Mouse (Mus musculus) heart, embryonic 13.5 days (tissue): Measurements from ENCODE around the gene Zdhhc5. TPM values are rescaled to one million over a fixed set of nuclear protein-coding genes. Genes with fewer than 3 reads are reported as not detected.

ENCODE experiments used
- ATAC-seq: fragments of 200-750 bp; cut with Nextera tagmentation; 2 replicates; pipeline ENCODE4 v1.8.0; 2017; ENCODE audit warnings: moderate TSS enrichment; ENCODE audit not compliant: insufficient number of reproducible peaks, low FRiP score, low TSS enrichment; ENCODE audit errors: extremely low read depth
- H3K27ac ChIP-seq: fragments of 300-500 bp; sonication (generic); replicated peaks from 2 replicates; pipeline ENCODE4 v1.5.1; 2015; ENCODE audit warnings: moderate library complexity, mild to moderate bottlenecking, inconsistent platforms
- H3K27me3 ChIP-seq: fragments of 300-500 bp; sonication (generic); replicated peaks from 2 replicates; pipeline ENCODE4 v1.6.1; 2015; ENCODE audit warnings: mild to moderate bottlenecking, inconsistent platforms
- H3K36me3 ChIP-seq: fragments of 300-500 bp; sonication (generic); 2 replicates; pipeline ENCODE4 v1.6.1; 2015; ENCODE audit warnings: mild to moderate bottlenecking, inconsistent platforms
- H3K4me1 ChIP-seq: fragments of 300-500 bp; sonication (generic); 2 replicates; pipeline ENCODE4 v1.6.1; 2015; ENCODE audit warnings: inconsistent platforms
- H3K4me2 ChIP-seq: fragments of 300-500 bp; sonication (generic); 2 replicates; pipeline ENCODE4 v1.6.1; 2015; ENCODE audit warnings: inconsistent platforms, mild to moderate bottlenecking, moderate library complexity
- H3K4me3 ChIP-seq: fragments of 300-500 bp; sonication (generic); 2 replicates; pipeline ENCODE4 v1.5.1; 2015; ENCODE audit warnings: moderate library complexity, mild to moderate bottlenecking, inconsistent platforms
- H3K9ac ChIP-seq: fragments of 300-500 bp; sonication (generic); 2 replicates; pipeline ENCODE4 v1.6.1; 2015; ENCODE audit warnings: inconsistent platforms, mild to moderate bottlenecking, moderate library complexity
- H3K9me3 ChIP-seq: fragments of 300-500 bp; sonication (generic); 2 replicates; pipeline ENCODE4 v1.6.1; 2016; ENCODE audit warnings: inconsistent platforms
- WGBS: fragments of 180-500 bp; shearing (Covaris S2); methylation state at CpG from one replicate; pipeline ENCODE4 v1.1.7; 2015; ENCODE audit warnings: mixed read lengths; 5-methylcytosine and 5-hydroxymethylcytosine counted together
- polyA plus RNA-seq: library from polyadenylated mRNA; unstranded; fragments of >200 nt; fragmentation: Nextera tagmentation; extraction: Ambion mirVana; gene quantifications from 2 replicates; pipeline ENCODE4 v1.2.1, GENCODE M21; 2015

Zdhhc5 gene
- polyA plus RNA-seq, 1 experiment from 2014 or later: 21.9 TPM

DNA sequence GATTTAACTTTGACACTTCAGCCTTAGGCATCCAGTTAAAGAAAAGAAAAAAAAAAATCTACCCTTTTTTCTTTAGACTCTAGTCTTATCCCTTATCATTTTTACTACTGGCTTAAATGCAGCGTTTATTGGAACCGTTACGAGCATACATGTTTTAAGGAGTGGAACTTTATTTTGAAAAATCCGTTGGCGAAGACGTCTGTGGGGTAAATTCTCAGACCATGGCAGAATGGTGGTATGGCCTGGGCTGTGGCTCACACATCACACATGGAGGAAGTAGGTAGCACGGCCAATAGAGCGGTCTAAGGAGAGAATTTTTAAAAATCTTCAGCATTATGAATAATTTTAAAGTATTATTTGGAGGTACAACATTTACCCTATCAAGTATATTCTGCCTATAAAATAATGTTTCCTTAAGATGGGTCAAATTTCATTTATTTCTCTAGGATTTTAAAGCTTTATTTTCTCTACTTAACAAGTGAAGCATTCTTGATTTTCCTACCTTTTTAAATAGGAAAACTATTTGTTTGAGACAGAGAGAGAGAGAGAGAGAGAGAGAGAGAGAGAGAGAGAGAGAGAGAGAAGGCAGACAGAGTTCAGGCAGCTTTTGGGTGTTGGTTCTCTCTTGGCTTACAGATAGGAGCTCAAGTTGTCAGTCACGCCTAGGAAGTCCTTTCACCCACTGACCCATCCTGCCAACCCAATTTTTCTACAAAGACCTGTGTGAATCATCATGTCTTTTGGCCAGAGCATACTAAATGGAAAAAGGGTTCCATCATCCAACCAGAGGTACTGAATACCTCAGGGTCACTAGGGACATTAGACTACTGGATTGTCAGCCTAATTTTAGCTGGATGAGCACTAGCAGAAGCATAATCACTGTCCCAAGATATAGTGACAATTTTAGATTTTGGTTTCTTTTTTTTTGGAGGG, 1.7 kb upstream of the Zdhhc5 start:
- Histone ChIP-seq H3K4me2 (peak overlapping the region; percentile 82), H3K9ac (peak overlapping the region; percentile 85), H3K4me3 (peak overlapping the region; percentile 99), H3K4me1 (peaks cover 32% of the 10 kb centered on the region), H3K27me3 (no peaks in the 10 kb centered on the region), H3K36me3 (peaks cover 8% of the 10 kb centered on the region; the same call in 1 of the 2 replicates), H3K27ac (peak overlapping the region; percentile 99), H3K9me3 (no peaks in the 10 kb centered on the region)
- WGBS: 23% methylated on average over 9 of the region's 9 CpGs
- ATAC-seq: no peak

DNA sequence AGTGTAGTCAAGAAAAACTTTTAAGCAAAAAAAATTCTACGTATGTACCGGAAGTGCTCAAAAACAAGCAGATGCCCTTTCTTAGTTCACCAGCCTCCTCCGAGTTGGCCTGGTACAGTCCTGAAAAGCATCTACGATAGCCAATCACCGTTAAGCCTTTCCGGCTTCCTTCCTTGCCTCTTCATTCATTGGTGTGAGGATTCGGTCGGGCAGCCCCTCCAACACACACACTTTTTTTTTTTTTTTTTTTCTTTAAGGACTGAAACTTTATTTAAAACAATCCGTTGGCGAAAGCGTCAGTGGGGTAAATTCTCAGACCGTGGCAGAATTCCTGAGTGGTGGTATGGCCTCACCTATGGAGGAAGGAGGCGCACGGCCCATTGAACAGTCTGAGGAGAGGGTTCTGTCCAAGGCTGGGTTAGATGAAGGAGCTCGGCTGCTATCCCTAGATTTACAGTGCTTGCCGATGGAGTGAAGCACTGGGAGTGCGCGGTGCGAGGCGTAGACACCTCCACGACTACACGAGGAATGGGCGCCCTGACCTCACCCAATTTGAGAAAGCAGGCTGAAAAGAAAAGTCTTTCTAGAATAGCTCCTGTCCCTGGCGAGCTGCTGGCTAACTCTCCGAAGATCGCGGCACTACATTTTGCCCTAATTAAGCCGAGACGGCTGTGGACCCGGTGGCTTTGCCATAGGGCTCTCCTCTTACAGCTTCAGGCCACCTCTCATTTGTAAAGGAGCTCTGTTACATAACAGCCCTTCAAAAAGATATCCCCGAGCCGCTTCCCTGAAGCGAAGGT, 782 bp upstream of the Zdhhc5 start:
- H3K4me2 ChIP-seq: peak overlapping the region; percentile 82
- peak overlapping the region; percentile 99 for H3K27ac ChIP-seq
- peak; percentile 82 for ATAC-seq
- H3K27me3 ChIP-seq: no peaks in the 10 kb centered on the region
- WGBS: under 1% methylated on average over 33 of the region's 33 CpGs
- peaks cover 6% of the 10 kb centered on the region for H3K36me3 ChIP-seq
- H3K4me1 ChIP-seq: peaks cover 32% of the 10 kb centered on the region
- peak overlapping the region; percentile 99 for H3K4me3 ChIP-seq
- peak overlapping the region; percentile 85 for H3K9ac ChIP-seq
- no peaks in the 10 kb centered on the region for H3K9me3 ChIP-seq

DNA sequence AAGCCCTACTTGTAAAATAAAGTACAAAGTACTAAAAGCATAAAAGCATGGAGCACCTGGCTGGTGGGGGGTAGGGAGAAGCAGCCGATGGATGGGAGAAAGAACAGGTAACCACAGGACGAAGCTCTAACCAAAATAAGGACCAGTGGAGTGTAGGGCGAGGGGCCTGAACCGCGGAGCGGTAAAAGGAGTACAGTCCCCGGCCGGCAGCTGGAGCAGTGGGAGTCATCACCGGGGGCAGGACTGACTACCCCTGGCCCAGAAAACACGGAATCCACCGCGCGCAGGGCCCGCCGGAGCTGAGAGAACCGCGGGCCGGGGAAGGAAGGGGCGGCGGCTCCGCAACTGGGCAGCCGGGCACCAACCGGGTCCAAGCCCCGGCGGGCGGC, 564 bp downstream of the Zdhhc5 start:
- H3K36me3 ChIP-seq: peaks cover 19% of the 10 kb centered on the region
- WGBS: under 1% methylated on average over 24 of the region's 26 CpGs
- H3K4me3 ChIP-seq: peak overlapping the region; percentile 99
- no peaks in the 10 kb centered on the region for H3K27me3 ChIP-seq
- peaks cover 32% of the 10 kb centered on the region for H3K4me1 ChIP-seq
- H3K9me3 ChIP-seq: no peaks in the 10 kb centered on the region
- ATAC-seq: peak; percentile 1; the same call in 1 of the 2 replicates
- H3K4me2 ChIP-seq: peak overlapping the region; percentile 82
- peak overlapping the region; percentile 99 for H3K27ac ChIP-seq
- H3K9ac ChIP-seq: peak overlapping the region; percentile 99

DNA sequence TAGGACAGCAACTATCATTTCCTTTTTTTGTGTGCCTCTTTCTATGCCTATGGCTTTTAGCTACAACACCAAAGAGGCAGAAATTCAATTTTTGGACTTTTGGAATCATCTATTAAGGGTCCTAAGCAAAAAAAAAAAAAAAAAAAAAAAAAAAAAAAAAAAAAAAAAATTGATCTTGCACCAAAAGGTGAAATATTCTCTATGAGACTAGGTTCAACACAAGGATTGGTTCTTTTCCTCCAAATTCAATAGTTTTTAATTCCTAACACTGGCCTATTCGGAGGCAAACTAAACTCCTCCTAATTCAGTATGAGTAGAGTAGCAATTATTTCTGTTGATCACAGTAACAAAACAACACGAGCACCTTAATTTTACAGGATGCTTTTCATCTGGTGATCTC, 3.1 kb downstream of the Zdhhc5 start:
- Histone ChIP-seq H3K9me3 (no peaks in the 10 kb centered on the region), H3K9ac (no peak overlapping the region), H3K4me1 (peaks cover 38% of the 10 kb centered on the region), H3K27me3 (no peaks in the 10 kb centered on the region), H3K36me3 (peaks cover 44% of the 10 kb centered on the region), H3K4me3 (no peak overlapping the region), H3K27ac (no peak overlapping the region), H3K4me2 (no peak overlapping the region)
- ATAC-seq: no peak
- WGBS: 83% methylated on average over 2 of the region's 2 CpGs

DNA sequence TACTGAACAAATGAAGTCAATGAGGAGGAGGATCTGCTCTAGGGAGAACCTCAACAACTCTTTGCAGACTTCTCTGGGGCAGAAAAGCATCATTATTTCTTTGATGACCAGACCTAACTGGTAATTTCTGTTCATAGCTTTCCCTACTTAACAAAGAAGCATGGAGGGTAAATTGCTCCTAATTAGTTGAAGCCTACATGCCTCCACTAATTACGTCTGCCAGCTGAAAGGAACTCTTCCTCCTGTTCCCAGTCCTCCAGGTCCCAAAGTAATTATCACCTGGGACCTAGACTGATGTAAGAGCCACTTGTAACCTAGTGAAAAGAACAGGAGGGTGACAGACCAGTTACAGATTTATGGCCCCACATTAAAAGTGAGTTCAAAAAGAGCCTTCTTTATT, 7.5 kb downstream of the Zdhhc5 start:
- H3K4me1 ChIP-seq: peaks cover 24% of the 10 kb centered on the region
- no peaks in the 10 kb centered on the region for H3K27me3 ChIP-seq
- no peak overlapping the region for H3K27ac ChIP-seq
- no peaks in the 10 kb centered on the region for H3K9me3 ChIP-seq
- no peak overlapping the region for H3K4me3 ChIP-seq
- H3K4me2 ChIP-seq: no peak overlapping the region
- H3K9ac ChIP-seq: no peak overlapping the region
- no peak for ATAC-seq
- H3K36me3 ChIP-seq: peaks cover 81% of the 10 kb centered on the region
- 70% methylated on average over 1 of the region's 1 CpGs for WGBS

DNA sequence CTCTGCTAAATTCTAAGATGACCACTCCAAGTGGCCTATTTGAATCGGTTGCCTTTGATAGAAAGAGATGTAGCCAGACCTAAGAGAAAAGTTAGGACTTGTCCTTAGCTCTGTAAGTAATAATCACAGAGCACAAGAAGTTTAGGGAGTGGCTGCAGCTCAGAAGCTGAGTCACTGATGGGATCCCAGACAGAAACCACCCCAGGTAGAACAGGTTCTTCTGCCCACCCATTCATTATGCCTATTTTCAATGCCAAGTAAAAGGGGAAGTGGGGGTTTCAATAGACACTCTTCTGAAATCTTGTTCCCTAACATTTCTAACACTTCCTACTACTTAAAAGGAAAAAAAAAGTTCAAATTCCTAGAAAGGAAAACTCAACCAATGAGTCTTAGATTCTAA, 9.7 kb downstream of the Zdhhc5 start:
- Histone ChIP-seq H3K36me3 (peaks cover 88% of the 10 kb centered on the region), H3K9me3 (no peaks in the 10 kb centered on the region), H3K27me3 (no peaks in the 10 kb centered on the region), H3K27ac (no peak overlapping the region), H3K4me3 (no peak overlapping the region), H3K4me1 (peaks cover 19% of the 10 kb centered on the region), H3K4me2 (no peak overlapping the region), H3K9ac (no peak overlapping the region)
- ATAC-seq: no peak
- WGBS: 82% methylated on average over 1 of the region's 1 CpGs

DNA sequence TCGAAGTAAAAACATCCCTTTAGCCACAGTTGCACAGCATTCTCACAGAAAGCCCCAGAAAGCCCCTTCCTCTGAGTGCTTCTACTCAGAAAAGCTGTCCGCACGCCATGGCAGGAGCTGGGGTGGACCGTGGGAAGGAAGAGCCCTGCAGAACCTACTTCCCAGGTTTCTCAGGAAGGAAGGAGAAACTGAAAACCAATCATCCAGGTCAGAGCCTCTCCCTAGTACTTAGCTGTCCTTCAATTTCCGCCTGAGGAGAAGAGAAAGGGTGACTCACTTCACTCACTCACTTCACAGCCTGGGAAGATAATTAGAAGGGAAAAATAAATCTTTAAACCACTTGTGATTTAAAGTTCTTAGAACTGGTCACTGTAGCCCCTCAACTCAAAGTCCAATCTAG, 10.7 kb downstream of the Zdhhc5 start:
- Histone ChIP-seq H3K4me3 (no peak overlapping the region), H3K4me2 (no peak overlapping the region), H3K9me3 (no peaks in the 10 kb centered on the region), H3K27me3 (no peaks in the 10 kb centered on the region), H3K4me1 (peaks cover 19% of the 10 kb centered on the region), H3K9ac (no peak overlapping the region), H3K36me3 (peaks cover 88% of the 10 kb centered on the region), H3K27ac (no peak overlapping the region)
- WGBS: 73% methylated on average over 5 of the region's 5 CpGs
- ATAC-seq: no peak

DNA sequence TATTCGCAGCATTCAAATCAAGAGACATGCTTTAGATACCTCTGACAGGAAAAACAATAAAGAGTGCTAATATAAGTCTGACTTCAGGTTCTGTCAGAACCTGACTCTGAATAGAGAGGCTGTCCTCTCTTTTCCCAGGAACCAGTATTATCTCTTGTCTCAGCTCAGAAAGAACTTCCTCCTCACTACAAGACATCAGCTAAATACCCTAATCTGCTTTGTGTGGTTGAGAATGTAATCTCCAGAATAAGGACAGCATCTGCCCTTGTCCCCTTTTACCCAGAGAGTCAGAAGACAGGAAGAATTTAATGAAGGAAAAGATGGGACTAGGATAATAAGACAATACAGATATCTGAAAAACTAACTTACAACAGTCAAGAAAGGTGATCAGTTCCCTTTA, 11.5 kb downstream of the Zdhhc5 start:
- H3K9ac ChIP-seq: no peak overlapping the region
- no peaks in the 10 kb centered on the region for H3K9me3 ChIP-seq
- no peak for ATAC-seq
- H3K36me3 ChIP-seq: peaks cover 87% of the 10 kb centered on the region
- peaks cover 15% of the 10 kb centered on the region for H3K4me1 ChIP-seq
- 69% methylated on average over 1 of the region's 1 CpGs for WGBS
- H3K27me3 ChIP-seq: no peaks in the 10 kb centered on the region
- no peak overlapping the region for H3K27ac ChIP-seq
- no peak overlapping the region for H3K4me2 ChIP-seq
- no peak overlapping the region for H3K4me3 ChIP-seq

DNA sequence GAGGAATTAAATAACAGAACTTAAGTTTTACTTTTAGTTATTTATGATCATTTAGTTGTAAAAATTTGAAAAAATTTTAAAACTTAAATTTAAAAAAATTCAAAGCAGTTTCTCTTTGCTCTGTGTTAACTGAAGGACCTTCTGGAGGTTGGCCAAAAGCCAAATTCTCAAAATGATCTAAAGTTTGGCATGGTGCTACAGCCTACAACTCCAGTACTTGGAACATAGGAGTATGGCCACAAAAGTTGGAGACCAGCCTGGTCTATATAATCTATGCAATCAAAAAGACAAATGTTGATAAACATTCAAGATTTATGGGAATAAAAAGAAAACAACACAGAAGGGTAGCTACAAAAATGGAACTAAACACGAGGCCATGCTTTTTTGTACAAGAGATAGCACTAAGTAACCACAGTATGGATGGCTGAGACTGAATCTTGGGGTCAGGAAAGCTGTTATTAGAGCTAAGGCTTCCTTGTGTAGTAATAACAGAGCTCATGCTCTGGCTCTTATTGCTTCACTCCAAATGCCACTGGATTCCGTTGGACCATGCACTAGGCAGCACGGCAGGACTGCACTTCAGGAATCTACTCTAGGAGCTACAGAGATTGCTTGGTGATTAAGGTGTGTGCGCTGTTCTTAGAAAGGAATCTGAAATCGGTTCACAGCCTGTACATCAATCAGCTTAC, 19.8 kb downstream of the Zdhhc5 start:
- Histone ChIP-seq H3K9me3 (no peaks in the 10 kb centered on the region), H3K36me3 (peaks cover 88% of the 10 kb centered on the region), H3K9ac (no peak overlapping the region), H3K4me2 (no peak overlapping the region), H3K27me3 (no peaks in the 10 kb centered on the region), H3K27ac (no peak overlapping the region), H3K4me1 (no peaks in the 10 kb centered on the region), H3K4me3 (no peak overlapping the region)
- ATAC-seq: no peak
- 83% methylated on average over 5 of the region's 5 CpGs for whole genome bisulfite sequencing

DNA sequence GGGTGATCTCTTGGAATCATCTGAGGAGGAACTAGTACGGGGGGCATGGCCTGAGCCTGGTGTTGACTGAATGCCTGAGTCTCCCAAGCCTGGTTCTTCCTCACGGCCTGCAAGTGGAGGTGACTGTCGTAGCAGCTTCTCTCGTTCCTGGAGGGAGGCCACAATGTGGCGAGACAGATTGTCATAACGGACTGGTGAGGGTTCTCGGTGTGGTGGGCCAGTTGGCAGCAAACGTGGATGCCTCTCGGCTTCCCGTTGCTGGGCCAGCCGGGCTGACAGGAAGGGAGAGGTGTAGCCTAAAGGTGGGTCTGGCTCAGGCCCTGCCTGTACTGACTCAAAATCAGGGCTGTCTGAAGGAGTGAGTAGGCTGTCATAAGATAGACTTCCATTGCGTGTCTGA, 24.9 kb downstream of the Zdhhc5 start:
- no peak overlapping the region for H3K4me2 ChIP-seq
- no peak overlapping the region for H3K4me3 ChIP-seq
- 86% methylated on average over 12 of the region's 12 CpGs for WGBS
- no peaks in the 10 kb centered on the region for H3K9me3 ChIP-seq
- H3K9ac ChIP-seq: no peak overlapping the region
- ATAC-seq: no peak
- H3K27ac ChIP-seq: no peak overlapping the region
- no peaks in the 10 kb centered on the region for H3K27me3 ChIP-seq
- H3K36me3 ChIP-seq: peaks cover 94% of the 10 kb centered on the region
- no peaks in the 10 kb centered on the region for H3K4me1 ChIP-seq
